Mouse (Mus musculus) bone marrow macrophage, adult 2 months (primary cell): ENCODE measurements around the gene Olfr262.

ENCODE experiments used
- CTCF ChIP-seq: IDR thresholded peaks from 2 replicates; pipeline ENCODE4 v1.5.1; 2012; ENCODE audit warnings: low read depth, mild to moderate bottlenecking, low read length, moderate library complexity
- POLR2A ChIP-seq: IDR thresholded peaks from 2 replicates; pipeline ENCODE4 v1.6.1; 2012; ENCODE audit warnings: mild to moderate bottlenecking, low read depth, low read length, borderline replicate concordance

- TF ChIP-seq POLR2A, result no peak
- no peak for TF ChIP-seq CTCF
These were observed at the start of gene Olfr262 for GRCm38 (mm10) chr19:12241559-12241958.
